Mouse (Mus musculus) frontal cortex, adult (tissue): ENCODE data around the gene Twnk.

ENCODE experiments used
- ATAC-seq: cut with Nextera tagmentation; 2 replicates; pipeline ENCODE4 v1.9.2; 2017; ENCODE audit warnings: mild to moderate bottlenecking, moderate library complexity, mixed read lengths; ENCODE audit not compliant: low TSS enrichment

The Twnk gene

DNA sequence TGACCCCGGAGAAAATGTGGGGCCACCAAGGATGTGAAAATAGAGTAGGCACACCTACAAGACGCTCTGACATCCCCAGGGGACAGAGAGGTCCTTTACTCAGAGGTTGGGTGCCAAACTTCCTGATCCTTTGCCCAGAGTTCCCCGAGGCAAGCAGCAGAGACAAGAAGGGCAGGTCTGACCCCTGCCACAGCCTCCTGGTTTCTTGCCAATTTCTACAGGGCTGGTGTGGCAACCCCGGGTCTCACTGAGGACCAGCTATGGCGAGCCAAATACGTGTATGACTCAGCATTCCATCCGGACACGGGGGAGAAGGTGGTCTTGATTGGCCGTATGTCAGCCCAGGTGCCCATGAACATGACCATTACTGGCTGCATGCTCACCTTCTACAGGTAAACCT, 44.1 kb downstream of the Twnk start:
- no peak for ATAC-seq

DNA sequence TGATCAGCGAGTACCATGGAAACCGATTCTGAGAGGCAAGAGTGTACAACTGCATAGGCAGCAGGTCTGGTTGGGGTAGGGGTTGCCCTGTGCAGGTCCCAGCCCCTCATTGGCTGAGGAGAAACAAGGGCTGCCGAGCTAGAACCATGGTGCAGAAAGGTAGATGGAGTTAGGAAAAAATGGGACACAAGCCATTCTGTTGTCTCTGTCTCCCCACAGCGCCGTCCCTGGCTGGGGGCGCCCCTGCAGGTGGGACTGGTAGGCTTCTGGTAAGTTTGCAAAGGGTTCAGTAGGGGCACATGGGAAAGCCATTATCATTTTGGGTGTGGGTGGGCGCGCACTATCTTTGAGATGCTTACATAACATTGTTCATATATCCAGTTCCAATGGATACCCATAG, 48.0 kb downstream of the Twnk start:
- ATAC-seq, result no peak

- ATAC-seq, result peak; percentile 33
Measured at GRCm38 (mm10) chr19:45054892-45055690, 49.6 kb downstream of the Twnk start.

DNA sequence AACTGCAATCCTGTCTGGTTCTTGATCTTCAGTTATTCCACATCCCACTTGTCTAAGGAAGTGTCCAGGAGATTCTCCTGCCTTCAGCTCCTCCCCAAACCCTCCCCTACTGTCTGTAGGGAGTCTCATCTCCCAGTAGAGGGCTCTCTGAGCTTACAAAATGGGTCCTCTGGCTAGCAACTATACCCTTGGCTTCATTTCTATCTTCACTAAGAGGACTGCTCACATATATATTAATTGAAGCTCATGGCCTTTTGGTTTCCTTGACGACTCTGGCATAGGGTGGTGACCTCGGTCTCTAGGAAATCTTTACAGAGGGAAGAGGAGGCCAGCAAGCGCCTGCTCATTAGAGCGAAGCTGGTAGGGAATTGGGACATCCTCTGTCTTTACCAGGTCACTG, 50.9 kb downstream of the Twnk start:
- peak; percentile 45; the same call in 1 of the 2 replicates for ATAC-seq

- no peak for ATAC-seq
Measured at GRCm38 (mm10) chr19:45056908-45057698, 51.6 kb downstream of the Twnk start.

- no peak for ATAC-seq
Measured at GRCm38 (mm10) chr19:45057724-45058112, 52.3 kb downstream of the Twnk start.

GRCm38 (mm10) chr19:45058113-45058839, 52.8 kb downstream of the Twnk start:
- ATAC-seq, result peak; percentile 69

GRCm38 (mm10) chr19:45058841-45059240, 53.4 kb downstream of the Twnk start:
- ATAC-seq, result no peak
